Mouse (Mus musculus): Measurements from ENCODE around the gene Dvl2.

- TF ChIP-seq POLR2A (IDR thresholded peaks at IDR 0.05; ENCODE audit: insufficient read depth, low read length) (no peak), CTCF (IDR thresholded peaks at IDR 0.05; ENCODE audit: low read depth, low read length) (no peak)
These were observed 19.7 kb downstream of the Dvl2 start for GRCm38 (mm10) chr11:70020022-70020631.
